Mouse (Mus musculus) forebrain, embryonic 13.5 days (tissue): ENCODE measurements around the gene Noxa1. TPM values are rescaled to one million over a fixed set of nuclear protein-coding genes. Genes with fewer than 3 reads are reported as not detected.

Experiments
- ATAC-seq: fragments of 200-750 bp; cut with Nextera tagmentation; 2 replicates; pipeline ENCODE4 v1.8.0; 2017
- H3K27ac ChIP-seq: fragments of 300-500 bp; sonication (generic); 2 replicates; pipeline ENCODE4 v1.5.1; 2015; ENCODE audit warnings: inconsistent platforms, mild to moderate bottlenecking, moderate library complexity
- H3K27me3 ChIP-seq: fragments of 300-500 bp; sonication (generic); 2 replicates; pipeline ENCODE4 v1.6.1; 2015; ENCODE audit warnings: mild to moderate bottlenecking, inconsistent platforms
- H3K36me3 ChIP-seq: fragments of 300-500 bp; sonication (generic); 2 replicates; pipeline ENCODE4 v1.6.1; 2015; ENCODE audit warnings: mild to moderate bottlenecking, inconsistent platforms; ENCODE audit not compliant: poor library complexity, severe bottlenecking
- H3K4me1 ChIP-seq: fragments of 300-500 bp; sonication (generic); 2 replicates; pipeline ENCODE4 v1.6.1; 2015; ENCODE audit warnings: inconsistent platforms
- H3K4me2 ChIP-seq: fragments of 300-500 bp; sonication (generic); 2 replicates; pipeline ENCODE4 v1.6.1; 2015; ENCODE audit warnings: inconsistent platforms, mild to moderate bottlenecking, moderate library complexity
- H3K4me3 ChIP-seq: fragments of 300-500 bp; sonication (generic); 2 replicates; pipeline ENCODE4 v1.5.1; 2015; ENCODE audit warnings: mild to moderate bottlenecking, inconsistent platforms
- H3K9ac ChIP-seq: fragments of 300-500 bp; sonication (generic); 2 replicates; pipeline ENCODE4 v1.6.1; 2015; ENCODE audit warnings: mild to moderate bottlenecking, inconsistent platforms
- H3K9me3 ChIP-seq: fragments of 300-500 bp; sonication (generic); replicated peaks from 2 replicates; pipeline ENCODE4 v1.6.1; 2016; ENCODE audit warnings: inconsistent platforms
- WGBS: fragments of 180-500 bp; shearing (Covaris S2); methylation state at CpG from one replicate; pipeline ENCODE4 v1.1.7; 2015; 5-methylcytosine and 5-hydroxymethylcytosine counted together
- microRNA-seq: library from miRNA; unstranded; fragments of <30 nt; microRNA quantifications from one replicate; pipeline ENCODE4, GENCODE M21; 2016
- polyA plus RNA-seq: library from polyadenylated mRNA; unstranded; fragments of >200 nt; fragmentation: Nextera tagmentation; extraction: Ambion mirVana; gene quantifications from 2 replicates; pipeline ENCODE4 v1.2.1, GENCODE M21; 2015

Noxa1 gene
- polyA plus RNA-seq, 1 experiment from 2014 or later = not detected

- no peak overlapping the region for H3K4me2 ChIP-seq
- no peaks in the 10 kb centered on the region for H3K9me3 ChIP-seq
- H3K27ac ChIP-seq = no peak overlapping the region
- no peak overlapping the region for H3K4me3 ChIP-seq
- H3K4me1 ChIP-seq = peaks cover 19% of the 10 kb centered on the region
- H3K36me3 ChIP-seq = peaks cover 76% of the 10 kb centered on the region
- ATAC-seq = no peak
- WGBS = 91% methylated on average over 7 of the region's 7 CpGs
- no peak overlapping the region for H3K9ac ChIP-seq
- no peaks in the 10 kb centered on the region for H3K27me3 ChIP-seq
Observed at GRCm38 (mm10) chr2:25058926-25059325, 36.0 kb downstream of the Noxa1 start.

- Histone ChIP-seq H3K4me3 (peak overlapping the region; percentile 73), H3K27me3 (no peaks in the 10 kb centered on the region), H3K9ac (peak overlapping the region; percentile 84), H3K9me3 (no peaks in the 10 kb centered on the region), H3K4me2 (peak overlapping the region; percentile 91), H3K27ac (peak overlapping the region; percentile 48), H3K4me1 (peaks cover 19% of the 10 kb centered on the region), H3K36me3 (peaks cover 48% of the 10 kb centered on the region)
- WGBS = 91% methylated on average over 21 of the region's 21 CpGs
- ATAC-seq = no peak; the same call in 1 of the 2 replicates
Observed at GRCm38 (mm10) chr2:25055409-25056155, 39.4 kb downstream of the Noxa1 start.

- Histone ChIP-seq H3K36me3 (peaks cover 42% of the 10 kb centered on the region), H3K27ac (peak overlapping the region; percentile 48), H3K9me3 (no peaks in the 10 kb centered on the region), H3K4me2 (peak overlapping the region; percentile 91), H3K9ac (peak overlapping the region; percentile 84), H3K4me3 (peak overlapping the region; percentile 73), H3K4me1 (peaks cover 19% of the 10 kb centered on the region), H3K27me3 (no peaks in the 10 kb centered on the region)
- 29% methylated on average over 2 of the region's 2 CpGs for WGBS
- peak; percentile 56 for ATAC-seq
Observed at GRCm38 (mm10) chr2:25055068-25055405, 39.9 kb downstream of the Noxa1 start.

GRCm38 (mm10) chr2:25054221-25055067 lies 40.5 kb downstream of the Noxa1 start, which contains the start of gene Nsmf:
Gene Nsmf, plus strand, starts transcription at chr2:25054355.
- Histone ChIP-seq H3K4me3 (peak within 1 kb of the TSS; percentile 73), H3K4me2 (peak within 1 kb of the TSS; percentile 91), H3K9ac (peak within 1 kb of the TSS; percentile 84), H3K9me3 (no peaks in the 10 kb centered on the region), H3K4me1 (peaks cover 19% of the 10 kb centered on the region), H3K36me3 (peaks cover 36% of the 10 kb centered on the region), H3K27me3 (no peaks in the 10 kb centered on the region), H3K27ac (peak within 1 kb of the TSS; percentile 48)
- peak; percentile 90 for ATAC-seq
- 5% methylated on average over 44 of the region's 47 CpGs for WGBS

- Histone ChIP-seq H3K4me3 (no peak overlapping the region), H3K27ac (no peak overlapping the region), H3K9ac (no peak overlapping the region), H3K27me3 (no peaks in the 10 kb centered on the region), H3K9me3 (no peaks in the 10 kb centered on the region), H3K4me2 (no peak overlapping the region), H3K4me1 (peaks cover 19% of the 10 kb centered on the region), H3K36me3 (peaks cover 23% of the 10 kb centered on the region)
- WGBS = 94% methylated on average over 6 of the region's 6 CpGs
- no peak for ATAC-seq
Observed at GRCm38 (mm10) chr2:25053101-25053500, 41.8 kb downstream of the Noxa1 start.

- 90% methylated on average over 8 of the region's 8 CpGs for WGBS
- ATAC-seq = no peak
Observed at GRCm38 (mm10) chr2:25051450-25051849, 43.5 kb downstream of the Noxa1 start.

GRCm38 (mm10) chr2:25050921-25051320 lies 44.0 kb downstream of the Noxa1 start:
- 86% methylated on average over 7 of the region's 7 CpGs for WGBS
- no peaks in the 10 kb centered on the region for H3K27me3 ChIP-seq
- no peak overlapping the region for H3K27ac ChIP-seq
- H3K9ac ChIP-seq = no peak overlapping the region
- H3K9me3 ChIP-seq = no peaks in the 10 kb centered on the region
- peaks cover 14% of the 10 kb centered on the region for H3K4me1 ChIP-seq
- H3K4me3 ChIP-seq = no peak overlapping the region
- ATAC-seq = no peak
- H3K4me2 ChIP-seq = no peak overlapping the region
- peaks cover 4% of the 10 kb centered on the region for H3K36me3 ChIP-seq

More at GRCm38 (mm10) chr2:25051450-25051849, 43.5 kb downstream of the Noxa1 start:
- H3K4me1 ChIP-seq = peaks cover 19% of the 10 kb centered on the region
- no peak overlapping the region for H3K4me2 ChIP-seq
- H3K27ac ChIP-seq = no peak overlapping the region
- no peak overlapping the region for H3K9ac ChIP-seq
- H3K27me3 ChIP-seq = no peaks in the 10 kb centered on the region
- H3K9me3 ChIP-seq = no peaks in the 10 kb centered on the region
- no peak overlapping the region for H3K4me3 ChIP-seq
- H3K36me3 ChIP-seq = peaks cover 9% of the 10 kb centered on the region

- H3K4me3 ChIP-seq = no peak overlapping the region
- no peaks in the 10 kb centered on the region for H3K27me3 ChIP-seq
- H3K4me2 ChIP-seq = no peak overlapping the region
- 82% methylated on average over 5 of the region's 5 CpGs for WGBS
- no peaks in the 10 kb centered on the region for H3K36me3 ChIP-seq
- no peak overlapping the region for H3K27ac ChIP-seq
- no peak for ATAC-seq
- no peaks in the 10 kb centered on the region for H3K9me3 ChIP-seq
- no peak overlapping the region for H3K9ac ChIP-seq
- no peaks in the 10 kb centered on the region for H3K4me1 ChIP-seq
Observed at GRCm38 (mm10) chr2:25040089-25040488, 54.9 kb downstream of the Noxa1 start.

Small RNA genes lying within 50 kb of the gene (microRNA-seq; reads per million reads assigned to microRNA genes)
- gene Gm24328 (not detected), gene Mir7664 (not detected)

Other genes with a start within 250 kb of the Noxa1 start
- 152 and 156 TPM in 2 replicates for gene Ehmt1, start 175.5 kb downstream of the Noxa1 start, polyA plus RNA-seq
- 19.1 and 21.5 TPM in 2 replicates for gene Arrdc1, start 159.9 kb downstream of the Noxa1 start, polyA plus RNA-seq
- 10.2 and 12.1 TPM in 2 replicates for gene Zmynd19, start 145.4 kb downstream of the Noxa1 start, polyA plus RNA-seq
- gene Dph7, start 132.7 kb downstream of the Noxa1 start, polyA plus RNA-seq = 35.5 and 38.8 TPM in 2 replicates
- 163 and 175 TPM in 2 replicates for gene Mrpl41, start 120.1 kb downstream of the Noxa1 start, polyA plus RNA-seq
- 2.4 and 3.5 TPM in 2 replicates for gene Pnpla7, start 119.1 kb downstream of the Noxa1 start, polyA plus RNA-seq
- gene Nsmf, start 40.8 kb downstream of the Noxa1 start, polyA plus RNA-seq = 125 and 129 TPM in 2 replicates
- not detected in 2 replicates for gene Entpd8, start 14.8 kb downstream of the Noxa1 start, polyA plus RNA-seq
- 29.2 and 30.8 TPM in 2 replicates for gene Nrarp, start 85.6 kb upstream of the Noxa1 start, polyA plus RNA-seq
- gene Tor4a, start 101.7 kb upstream of the Noxa1 start, polyA plus RNA-seq = 0.66 and 0.78 TPM in 2 replicates
- 95.4 and 104 TPM in 2 replicates for gene Nelfb, start 116.3 kb upstream of the Noxa1 start, polyA plus RNA-seq
- gene Stpg3, start 119.5 kb upstream of the Noxa1 start, polyA plus RNA-seq = not detected in 2 replicates
- 0.21 TPM in 1 of 2 replicates, not detected in the other for gene Fam166a, start 123.6 kb upstream of the Noxa1 start, polyA plus RNA-seq
- 448 and 518 TPM in 2 replicates for gene Tubb4b, start 129.6 kb upstream of the Noxa1 start, polyA plus RNA-seq
- not detected in 2 replicates for gene Slc34a3, start 139.2 kb upstream of the Noxa1 start, polyA plus RNA-seq
- not detected in 2 replicates for gene Rnf224, start 141.6 kb upstream of the Noxa1 start, polyA plus RNA-seq
- 43.1 and 43.2 TPM in 2 replicates for gene Rnf208, start 147.1 kb upstream of the Noxa1 start, polyA plus RNA-seq
- gene Cysrt1, start 147.3 kb upstream of the Noxa1 start, polyA plus RNA-seq = 0.29 TPM in 1 of 2 replicates, not detected in the other
- gene AL732309.1, start 151.7 kb upstream of the Noxa1 start, polyA plus RNA-seq = 4.4 and 7.1 TPM in 2 replicates
- gene Tmem203, start 160.3 kb upstream of the Noxa1 start, polyA plus RNA-seq = 19.4 and 20.3 TPM in 2 replicates
- gene Tprn, start 167.5 kb upstream of the Noxa1 start, polyA plus RNA-seq = 9.7 and 10.8 TPM in 2 replicates
- gene Ssna1, start 177.3 kb upstream of the Noxa1 start, polyA plus RNA-seq = 233 and 245 TPM in 2 replicates
- gene Anapc2, start 177.3 kb upstream of the Noxa1 start, polyA plus RNA-seq = 126 and 148 TPM in 2 replicates
- not detected in 2 replicates for gene Tmem210, start 193.0 kb upstream of the Noxa1 start, polyA plus RNA-seq
- gene Lrrc26, start 194.8 kb upstream of the Noxa1 start, polyA plus RNA-seq = 0.14 TPM in 1 of 2 replicates, not detected in the other
- gene Grin1, start 224.0 kb upstream of the Noxa1 start, polyA plus RNA-seq = 5.6 and 7.9 TPM in 2 replicates
- gene Man1b1, start 237.2 kb upstream of the Noxa1 start, polyA plus RNA-seq = 59.2 and 63.2 TPM in 2 replicates